Mouse (Mus musculus) embryonic facial prominence, embryonic 11.5 days (tissue): ENCODE measurements around the gene Etv6. TPM values are rescaled to one million over a fixed set of nuclear protein-coding genes. Genes with fewer than 3 reads are reported as not detected.

ENCODE experiments used
- ATAC-seq: fragments of 200-750 bp; cut with Nextera tagmentation; replicated peaks from 2 replicates; pipeline ENCODE4 v1.8.0; 2017; ENCODE audit warnings: low read depth; ENCODE audit not compliant: insufficient number of reproducible peaks, low FRiP score, low TSS enrichment
- DNase-seq: peaks from one replicate; pipeline ENCODE4 v3.0.0-alpha.2; 2015; ENCODE audit warnings: low spot score
- H3K27ac ChIP-seq: fragments of 300-500 bp; sonication (generic); replicated peaks from 2 replicates; pipeline ENCODE4 v1.5.1; 2014; ENCODE audit warnings: mild to moderate bottlenecking, low read depth, low read length, control low read depth
- H3K27me3 ChIP-seq: fragments of 300-500 bp; sonication (generic); 2 replicates; pipeline ENCODE4 v1.6.1; 2014; ENCODE audit warnings: mild to moderate bottlenecking, low read length, moderate library complexity, mixed read lengths; ENCODE audit not compliant: control insufficient read depth, insufficient read depth
- H3K36me3 ChIP-seq: fragments of 300-500 bp; sonication (generic); replicated peaks from 2 replicates; pipeline ENCODE4 v1.6.1; 2014; ENCODE audit warnings: low read depth, mild to moderate bottlenecking, low read length, moderate library complexity, mixed read lengths; ENCODE audit not compliant: control insufficient read depth, insufficient read depth
- H3K4me1 ChIP-seq: fragments of 300-500 bp; sonication (generic); 2 replicates; pipeline ENCODE4 v1.6.1; 2014; ENCODE audit warnings: low read length, mixed read lengths; ENCODE audit not compliant: control insufficient read depth, insufficient read depth
- H3K4me2 ChIP-seq: fragments of 300-500 bp; sonication (generic); 2 replicates; pipeline ENCODE4 v1.6.1; 2014; ENCODE audit warnings: low read depth, mild to moderate bottlenecking, control low read depth, low read length, moderate library complexity
- H3K4me3 ChIP-seq: fragments of 300-500 bp; sonication (generic); 2 replicates; pipeline ENCODE4 v1.5.1; 2014; ENCODE audit warnings: low read depth, low read length, control low read depth
- H3K9ac ChIP-seq: fragments of 300-500 bp; sonication (generic); replicated peaks from 2 replicates; pipeline ENCODE4 v1.6.1; 2014; ENCODE audit warnings: mild to moderate bottlenecking, control low read depth, low read length
- H3K9me3 ChIP-seq: fragments of 300-500 bp; sonication (generic); replicated peaks from 2 replicates; pipeline ENCODE4 v1.6.1; 2016; ENCODE audit warnings: mild to moderate bottlenecking, low read length, inconsistent platforms, mixed read lengths; ENCODE audit not compliant: control insufficient read depth
- WGBS: fragments of 180-500 bp; shearing (Covaris S2); extraction: QIAGEN DNeasy Blood & Tissue Kit; methylation state at CpG from one replicate; pipeline ENCODE4 v1.1.7; 2014; 5-methylcytosine and 5-hydroxymethylcytosine counted together
- polyA plus RNA-seq: library from polyadenylated mRNA; unstranded; fragments of >200 nt; fragmentation: Nextera tagmentation; extraction: Ambion mirVana; gene quantifications from 2 replicates; pipeline ENCODE4 v1.2.1, GENCODE M21; 2014

Gene Etv6
- polyA plus RNA-seq, 1 experiment from 2014 or later: 15.7 TPM

GRCm38 (mm10) chr6:134018807-134019206 lies 16.7 kb upstream of the Etv6 start:
- 88% methylated on average over 1 of the region's 1 CpGs for WGBS
- ATAC-seq: no peak
- H3K27ac ChIP-seq: no peak overlapping the region

GRCm38 (mm10) chr6:134020821-134021220 lies 14.7 kb upstream of the Etv6 start:
- Histone ChIP-seq H3K27me3 (no peaks in the 10 kb centered on the region), H3K27ac (no peak overlapping the region), H3K9me3 (no peaks in the 10 kb centered on the region), H3K9ac (no peak overlapping the region), H3K4me1 (no peaks in the 10 kb centered on the region), H3K4me2 (no peak overlapping the region), H3K36me3 (no peaks in the 10 kb centered on the region), H3K4me3 (no peak overlapping the region)
- ATAC-seq (no peak), DNase-seq (no peak)
- 82% methylated on average over 6 of the region's 6 CpGs for WGBS

More at GRCm38 (mm10) chr6:134018807-134019206, 16.7 kb upstream of the Etv6 start:
- Histone ChIP-seq H3K36me3 (no peaks in the 10 kb centered on the region), H3K4me3 (no peak overlapping the region), H3K27me3 (no peaks in the 10 kb centered on the region), H3K9ac (no peak overlapping the region), H3K9me3 (no peaks in the 10 kb centered on the region), H3K4me2 (no peak overlapping the region), H3K4me1 (no peaks in the 10 kb centered on the region)
- DNase-seq: no peak

- no peaks in the 10 kb centered on the region for H3K27me3 ChIP-seq
- H3K27ac ChIP-seq: no peak overlapping the region
- DNase-seq (no peak), ATAC-seq (no peak)
- H3K4me3 ChIP-seq: no peak overlapping the region
- no peaks in the 10 kb centered on the region for H3K9me3 ChIP-seq
- 85% methylated on average over 2 of the region's 2 CpGs for WGBS
- no peaks in the 10 kb centered on the region for H3K4me1 ChIP-seq
- no peaks in the 10 kb centered on the region for H3K36me3 ChIP-seq
- H3K9ac ChIP-seq: no peak overlapping the region
- H3K4me2 ChIP-seq: no peak overlapping the region
Observed at GRCm38 (mm10) chr6:134026264-134026663, 9.2 kb upstream of the Etv6 start.

- DNase-seq: no peak
Observed at GRCm38 (mm10) chr6:134027022-134027421, 8.5 kb upstream of the Etv6 start.

GRCm38 (mm10) chr6:134032451-134032850 lies 3.0 kb upstream of the Etv6 start:
- 31% methylated on average over 7 of the region's 7 CpGs for whole genome bisulfite sequencing
- Histone ChIP-seq H3K4me1 (peaks cover 4% of the 10 kb centered on the region), H3K4me3 (no peak overlapping the region), H3K9me3 (no peaks in the 10 kb centered on the region), H3K36me3 (no peaks in the 10 kb centered on the region), H3K4me2 (no peak overlapping the region), H3K9ac (no peak overlapping the region), H3K27me3 (no peaks in the 10 kb centered on the region), H3K27ac (no peak overlapping the region)
- ATAC-seq: no peak
- no peak for DNase-seq

More at GRCm38 (mm10) chr6:134027022-134027421, 8.5 kb upstream of the Etv6 start:
- Histone ChIP-seq H3K27me3 (no peaks in the 10 kb centered on the region), H3K36me3 (no peaks in the 10 kb centered on the region), H3K4me1 (no peaks in the 10 kb centered on the region), H3K4me3 (no peak overlapping the region), H3K4me2 (no peak overlapping the region), H3K9ac (no peak overlapping the region), H3K27ac (no peak overlapping the region), H3K9me3 (no peaks in the 10 kb centered on the region)
- no peak for ATAC-seq
- 89% methylated on average over 4 of the region's 4 CpGs for WGBS

GRCm38 (mm10) chr6:134034436-134034835 lies 1.1 kb upstream of the Etv6 start:
- Histone ChIP-seq H3K4me1 (peaks cover 6% of the 10 kb centered on the region), H3K4me2 (peak overlapping the region; percentile 69), H3K27me3 (no peaks in the 10 kb centered on the region), H3K36me3 (no peaks in the 10 kb centered on the region), H3K27ac (no peak overlapping the region; the same call in 1 of the 2 replicates), H3K4me3 (peak overlapping the region; percentile 52), H3K9me3 (no peaks in the 10 kb centered on the region), H3K9ac (peak overlapping the region; percentile 85)
- WGBS: 2% methylated on average over 8 of the region's 8 CpGs
- DNase-seq (no peak), ATAC-seq (no peak)

- ATAC-seq (peak; percentile 93), DNase-seq (peak; percentile 88)
- H3K27me3 ChIP-seq: no peaks in the 10 kb centered on the region
Observed at GRCm38 (mm10) chr6:134034904-134035489, 503 bp upstream of the Etv6 start.

GRCm38 (mm10) chr6:134036491-134036911 lies 1.0 kb downstream of the Etv6 start:
- peak overlapping the region; percentile 52 for H3K4me3 ChIP-seq
- H3K4me2 ChIP-seq: peak overlapping the region; percentile 69
- peak overlapping the region; percentile 85 for H3K9ac ChIP-seq
- no peaks in the 10 kb centered on the region for H3K27me3 ChIP-seq
- 0% methylated on average over 7 of the region's 8 CpGs for WGBS
- no peak for ATAC-seq
- peak; percentile 49 for DNase-seq
- H3K4me1 ChIP-seq: peaks cover 6% of the 10 kb centered on the region
- H3K36me3 ChIP-seq: no peaks in the 10 kb centered on the region
- H3K27ac ChIP-seq: peak overlapping the region; percentile 99
- H3K9me3 ChIP-seq: no peaks in the 10 kb centered on the region

More at GRCm38 (mm10) chr6:134034904-134035489, 503 bp upstream of the Etv6 start:
- Histone ChIP-seq H3K9me3 (no peaks in the 10 kb centered on the region), H3K9ac (peak overlapping the region; percentile 85), H3K4me1 (peaks cover 6% of the 10 kb centered on the region), H3K27ac (peak overlapping the region; percentile 99), H3K36me3 (no peaks in the 10 kb centered on the region), H3K4me3 (peak overlapping the region; percentile 52), H3K4me2 (peak overlapping the region; percentile 69)
- under 1% methylated on average over 50 of the region's 55 CpGs for WGBS
